Mouse (Mus musculus): ENCODE results near the gene 5031439G07Rik.
A peak's percentile ranks its signal among the peaks of the same experiment; 100 is the strongest.

DNA sequence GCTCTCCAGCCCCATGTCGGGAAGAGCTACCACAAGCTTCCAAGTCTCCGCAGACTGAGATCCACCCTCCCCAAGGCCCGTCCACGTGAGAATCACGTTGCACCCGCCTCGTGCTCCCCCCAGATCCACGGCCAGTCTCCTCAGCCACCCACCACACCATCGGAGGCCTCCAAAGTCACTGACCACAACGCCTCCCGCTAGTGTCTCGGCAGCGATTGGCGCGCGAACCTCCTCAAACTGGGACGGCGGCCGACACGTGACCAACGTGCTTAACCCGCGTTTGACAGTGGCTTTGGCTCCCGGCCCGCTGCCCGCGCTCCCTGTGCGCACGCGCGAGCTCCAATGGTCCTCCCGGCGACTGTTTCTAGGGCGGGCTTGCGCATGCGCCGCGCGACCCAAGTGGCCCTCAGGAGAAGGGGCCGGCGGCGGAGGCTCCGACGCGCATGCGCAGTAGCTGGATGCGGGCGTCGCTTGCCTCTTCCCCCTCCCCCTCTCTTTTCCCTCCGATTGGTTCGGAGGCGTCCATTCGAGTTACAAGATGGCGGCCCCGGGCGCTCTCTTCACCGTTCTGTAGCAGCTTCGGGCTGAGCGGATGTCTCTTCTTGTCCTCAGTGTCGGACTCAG lies 65.4 kb downstream of the 5031439G07Rik start, which contains the start of gene Nup50:
- TF ChIP-seq CTCF (IDR thresholded peaks at IDR 0.05; ENCODE audit: extremely low read depth, insufficient read depth, low read length) (no peak), POLR2A (IDR thresholded peaks at IDR 0.05; ENCODE audit: extremely low read depth, insufficient read depth, low read length) (peak; percentile 72; the same call in 1 of the 2 replicates)
